Mouse (Mus musculus) right cerebral cortex, adult 2 months (tissue): Measurements from ENCODE around the gene Brix1.

Experiments
- DNase-seq, 2 experiments: peaks; one replicate each; pipeline ENCODE4 v3.0.0; 2021 to 2022; ENCODE audit warnings: low spot score in 2 of 2

Brix1 gene

GRCm38 (mm10) chr15:10447102-10447501 lies 38.6 kb downstream of the Brix1 start:
- no peak for DNase-seq

GRCm38 (mm10) chr15:10442275-10442674 lies 43.5 kb downstream of the Brix1 start:
- DNase-seq, result no peak

GRCm38 (mm10) chr15:10441493-10441892 lies 44.3 kb downstream of the Brix1 start:
- no peak for DNase-seq

GRCm38 (mm10) chr15:10439963-10440362 lies 45.8 kb downstream of the Brix1 start:
- DNase-seq, result no peak

GRCm38 (mm10) chr15:10436893-10437292 lies 48.9 kb downstream of the Brix1 start:
- no peak for DNase-seq

GRCm38 (mm10) chr15:10426545-10427266 lies 59.0 kb downstream of the Brix1 start:
- DNase-seq, result no peak

- DNase-seq, result no peak
Observed at GRCm38 (mm10) chr15:10426124-10426523, 59.6 kb downstream of the Brix1 start.
